Mouse (Mus musculus): Measurements from ENCODE around the gene Igf2bp2.

The Igf2bp2 gene

GRCm38 (mm10) chr16:22038554-22038953 lies 124.5 kb downstream of the Igf2bp2 start:
- WGBS: 88% methylated on average over 10 of the region's 10 CpGs

- 89% methylated on average over 5 of the region's 5 CpGs for WGBS
These were observed 135.6 kb downstream of the Igf2bp2 start for GRCm38 (mm10) chr16:22027474-22027873.

- WGBS: 96% methylated on average over 2 of the region's 2 CpGs
These were observed 141.0 kb downstream of the Igf2bp2 start for GRCm38 (mm10) chr16:22022122-22022521.

- WGBS: 88% methylated on average over 1 of the region's 1 CpGs
These were observed 147.5 kb downstream of the Igf2bp2 start for GRCm38 (mm10) chr16:22015569-22015968.

GRCm38 (mm10) chr16:22009596-22009995 lies 153.5 kb downstream of the Igf2bp2 start:
- WGBS: under 1% methylated on average over 38 of the region's 51 CpGs

- under 1% methylated on average over 44 of the region's 45 CpGs for WGBS
These were observed 154.0 kb downstream of the Igf2bp2 start, which contains the start of gene Senp2 for GRCm38 (mm10) chr16:22009099-22009584. Gene Senp2, plus strand, starts transcription at chr16:22009484.

All from cerebral cortex, adult 2 months (tissue).